Mouse (Mus musculus) hindbrain, embryonic 12.5 days (tissue): Measurements from ENCODE around the gene Rplp1. TPM values are rescaled to one million over a fixed set of nuclear protein-coding genes. Genes with fewer than 3 reads are reported as not detected.

Source experiments
- polyA plus RNA-seq: library from polyadenylated mRNA; unstranded; fragments of >200 nt; fragmentation: Nextera tagmentation; extraction: Ambion mirVana; gene quantifications from 2 replicates; pipeline ENCODE4 v1.2.1, GENCODE M21; 2016

Rplp1 gene
- polyA plus RNA-seq, 1 experiment from 2014 or later = 796 TPM

Other genes with a start within 250 kb of the Rplp1 start
- 72.2 and 75.6 TPM in 2 replicates for gene Kif23, start 32.2 kb upstream of the Rplp1 start, polyA plus RNA-seq
- gene Paqr5, start 112.3 kb upstream of the Rplp1 start, polyA plus RNA-seq = 0.52 and 0.93 TPM in 2 replicates
- 26.9 and 27.2 TPM in 2 replicates for gene Glce, start 208.1 kb upstream of the Rplp1 start, polyA plus RNA-seq